Mouse (Mus musculus) left cerebral cortex, adult 8-10 months (tissue): ENCODE results near the gene Tenm2. TPM values are rescaled to one million over a fixed set of nuclear protein-coding genes. Genes with fewer than 3 reads are reported as not detected.

Experiments used
- DNase-seq, 2 experiments: peaks; one replicate each; pipeline ENCODE4 v3.0.0; 2022; ENCODE audit warnings: low spot score in 2 of 2
- total RNA-seq, 4 experiments: library from RNA; stranded (reverse); gene quantifications; 2 replicates each; pipeline ENCODE4 v1.2.4; 2022

Tenm2 gene
- total RNA-seq, 4 experiments from 2014 or later, result 89.1 to 98.1 (median 90.5) TPM

GRCm38 (mm10) chr11:36002900-36003299 lies 1232.9 kb downstream of the Tenm2 start:
- DNase-seq, result no peak

DNA sequence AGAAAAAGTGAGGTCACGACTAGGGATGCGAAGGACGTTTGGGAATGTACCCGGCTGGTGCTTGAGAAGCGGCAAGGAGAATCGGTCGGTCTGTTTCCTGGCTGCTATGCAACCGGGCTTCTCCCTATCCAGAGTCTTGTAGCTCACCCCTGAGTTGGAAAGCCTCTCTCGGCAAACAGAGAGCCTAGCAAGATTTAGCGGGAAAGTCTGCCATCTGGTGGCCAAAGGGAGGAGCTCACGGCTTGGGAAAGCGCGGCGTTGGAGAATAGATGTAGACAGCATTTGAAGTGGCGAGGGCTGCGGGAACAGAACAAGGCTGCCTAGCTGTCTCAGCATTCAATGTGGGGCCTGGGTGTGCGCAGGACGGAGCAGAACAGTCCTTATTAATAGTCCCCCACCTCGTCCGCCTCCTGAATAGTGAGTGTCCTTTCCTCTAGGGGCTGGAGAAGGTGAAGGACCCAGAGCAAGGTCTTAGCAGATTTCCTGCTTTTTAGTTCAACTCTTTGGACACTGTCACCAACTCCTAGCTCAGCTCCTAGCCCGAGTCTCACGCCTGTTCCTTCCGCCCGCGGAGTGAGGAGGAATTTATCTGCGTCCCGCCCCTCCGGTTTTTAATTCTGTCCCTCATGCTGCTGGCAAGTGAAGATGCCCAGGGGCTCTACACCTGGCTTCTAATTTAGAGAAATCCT lies 1234.3 kb downstream of the Tenm2 start:
- DNase-seq, result peak; percentile 80 to 94

- DNase-seq, result no peak
Measured at GRCm38 (mm10) chr11:36000585-36001281, 1235.0 kb downstream of the Tenm2 start.

- DNase-seq, result no peak
Measured at GRCm38 (mm10) chr11:36000038-36000437, 1235.7 kb downstream of the Tenm2 start.

DNA sequence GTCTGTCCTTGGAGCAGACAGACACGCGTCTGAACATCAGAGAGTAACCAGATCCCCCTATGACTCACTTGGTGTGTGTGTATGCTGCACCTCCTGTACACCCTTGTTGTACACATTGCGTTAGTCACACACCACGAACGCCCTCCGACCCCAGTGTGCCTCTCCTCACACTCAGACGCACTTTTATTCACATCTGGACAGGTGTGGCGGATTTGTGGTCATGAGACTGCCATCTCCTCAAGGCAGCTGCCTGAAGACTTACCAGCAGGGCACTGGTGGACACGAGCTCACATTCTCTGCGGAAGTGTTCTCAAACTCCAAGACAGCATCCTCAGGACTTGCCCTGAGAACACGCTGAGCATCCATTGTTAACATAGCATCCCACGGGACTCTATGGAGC lies 1237.7 kb downstream of the Tenm2 start:
- no peak for DNase-seq

DNA sequence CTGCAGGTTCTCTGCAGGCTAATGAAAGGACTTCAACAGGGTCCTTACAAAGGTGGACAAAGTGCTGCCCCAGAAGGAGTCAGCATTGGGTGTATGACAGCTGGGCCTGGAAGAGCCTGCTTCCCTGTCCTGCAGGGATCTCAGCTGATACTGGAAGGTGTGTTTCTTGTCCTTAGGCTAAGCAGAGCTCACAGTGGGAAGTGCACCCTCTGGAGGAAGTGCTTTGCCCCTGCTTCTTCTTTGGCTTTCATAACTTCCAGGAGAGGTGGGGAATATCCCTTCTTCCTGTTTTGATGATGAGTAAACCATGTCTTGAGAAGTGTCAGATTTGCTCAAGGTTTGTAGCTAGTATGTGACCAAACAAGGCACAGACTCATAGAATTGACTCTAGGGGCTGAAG lies 1240.5 kb downstream of the Tenm2 start:
- DNase-seq, result no peak

- DNase-seq, result peak in 1 of 2 experiments; percentile 75
Measured at GRCm38 (mm10) chr11:35991846-35992245, 1243.9 kb downstream of the Tenm2 start.

DNA sequence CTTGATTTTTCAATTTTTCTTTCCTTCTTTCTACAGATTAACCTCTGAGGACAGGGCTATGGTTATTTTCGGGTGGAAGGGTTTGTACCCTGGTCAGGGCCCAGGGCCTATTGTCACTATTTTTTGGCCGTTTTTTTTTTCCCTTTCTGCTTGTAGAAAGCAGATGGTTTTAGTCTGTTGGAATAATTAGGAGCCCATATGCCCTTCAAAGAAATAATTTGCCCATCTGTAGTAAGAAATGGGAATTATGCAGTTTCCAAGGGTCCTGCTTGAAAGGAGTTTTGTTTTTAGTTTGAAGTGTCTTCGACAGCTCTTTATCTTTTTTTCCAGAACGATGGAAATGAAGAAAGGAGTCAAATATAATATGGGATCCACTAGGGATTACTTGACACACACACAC lies 1245.8 kb downstream of the Tenm2 start:
- DNase-seq, result no peak

DNA sequence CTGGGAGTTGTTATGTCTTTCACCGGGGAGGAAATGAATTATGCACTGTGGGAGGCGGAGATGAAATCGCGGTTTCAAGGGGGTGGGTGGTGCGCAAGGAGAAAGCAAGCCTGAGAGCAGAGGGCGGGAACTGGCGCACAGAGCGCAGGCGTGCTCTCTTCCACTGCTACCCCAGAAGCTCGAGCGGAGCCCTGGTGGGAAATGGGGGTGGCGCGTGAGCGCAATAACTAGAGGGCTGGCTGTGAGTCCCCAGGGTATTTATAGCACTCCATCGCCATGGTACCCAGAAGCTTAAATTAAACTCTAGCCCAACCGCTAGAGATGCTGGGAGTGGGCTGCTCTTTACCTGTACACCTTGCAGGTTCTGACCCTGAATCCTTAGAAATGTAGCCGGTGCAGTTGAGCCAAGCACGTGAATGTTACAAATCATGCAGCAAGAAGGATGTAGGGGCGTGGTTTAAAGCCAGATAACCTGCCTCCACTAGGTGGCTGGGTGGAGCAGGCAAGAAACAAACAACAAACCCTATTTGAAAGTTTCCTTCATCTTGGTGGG lies 1249.8 kb downstream of the Tenm2 start:
- DNase-seq, result peak; percentile 69 to 92

DNA sequence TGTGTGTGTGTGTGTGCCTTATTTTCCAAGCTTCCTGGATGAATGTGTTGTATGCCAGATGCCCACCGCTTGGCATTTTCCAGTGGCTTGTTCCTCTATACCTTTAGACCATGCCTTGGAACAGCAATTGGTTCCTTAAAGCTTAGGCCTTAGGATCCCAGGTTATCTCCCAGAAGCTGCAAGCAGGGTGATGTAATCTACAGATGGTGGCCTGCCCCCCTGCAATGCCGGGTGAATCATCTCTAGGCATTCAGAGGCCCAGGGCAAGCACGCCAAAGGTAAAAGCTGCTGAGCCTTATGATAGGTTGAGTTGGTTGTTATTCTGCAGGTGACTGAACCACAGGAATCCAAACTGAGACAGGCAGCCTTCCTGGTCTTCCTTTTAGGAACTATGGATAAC lies 1253.0 kb downstream of the Tenm2 start:
- DNase-seq, result no peak

DNA sequence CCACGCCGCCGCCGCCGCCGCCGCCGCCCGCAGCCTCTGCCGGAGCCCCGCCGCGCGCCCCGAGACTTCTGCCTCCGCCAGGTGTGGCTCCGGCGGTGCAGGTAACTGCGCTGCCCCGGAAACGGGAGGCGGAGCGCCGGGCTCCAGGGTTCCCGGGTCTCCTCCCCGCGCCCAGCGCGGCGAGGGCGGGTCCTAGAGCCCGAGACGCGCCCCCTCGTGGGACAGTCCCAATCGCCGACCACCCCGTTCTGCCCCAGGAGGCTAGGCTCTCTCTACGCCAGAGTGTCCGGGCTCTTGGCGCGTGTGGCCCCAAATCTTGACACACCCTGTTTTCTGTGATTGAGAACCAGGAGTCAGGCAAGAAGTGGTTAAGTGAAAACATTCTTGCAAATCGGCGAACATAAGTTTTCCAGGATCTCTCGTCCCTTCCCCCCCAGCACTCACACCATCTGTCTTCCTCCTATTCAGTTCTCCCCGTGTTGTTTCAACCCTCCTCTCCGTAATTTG lies 1255.3 kb downstream of the Tenm2 start, which contains the start of gene Wwc1:
Gene Wwc1 (minus strand): TSS at position 117 of the 507 bp plus-strand sequence.
- peak; percentile 41 to 61 for DNase-seq

DNA sequence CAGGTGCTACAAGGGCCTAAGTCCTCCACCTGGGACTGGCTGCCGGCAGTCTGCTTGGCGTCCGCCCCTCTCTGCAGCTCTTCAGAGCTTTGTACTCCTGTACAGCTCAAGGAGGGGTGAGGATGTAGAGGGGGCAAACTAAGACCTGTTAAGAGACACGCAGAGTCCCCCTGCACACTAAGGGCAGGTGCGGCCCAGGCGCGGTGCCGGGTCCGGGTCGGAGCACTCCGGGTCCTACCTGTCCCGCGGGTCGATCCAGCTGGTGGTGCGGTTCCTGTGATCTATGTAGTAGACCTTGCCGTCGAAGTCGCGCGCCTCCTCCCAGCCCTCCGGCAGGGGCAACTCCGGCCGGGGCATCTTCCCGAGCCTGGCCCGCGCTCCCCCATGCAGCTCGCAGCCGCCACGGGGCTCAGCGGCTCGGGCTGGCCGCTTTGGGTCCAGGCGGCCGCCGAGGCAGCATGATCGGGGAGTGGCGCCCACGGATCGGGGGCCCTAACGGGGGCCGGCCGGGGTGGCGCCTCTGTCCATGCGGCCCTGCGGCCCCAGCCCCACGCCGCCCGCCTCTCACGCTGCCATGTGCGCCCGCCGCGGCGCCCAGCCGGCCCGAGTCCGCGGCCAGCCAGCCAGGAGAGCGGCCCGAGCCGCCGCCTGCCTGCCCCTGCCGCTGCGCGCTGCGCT lies 1255.9 kb downstream of the Tenm2 start:
- no peak for DNase-seq

GRCm38 (mm10) chr11:35979266-35979732 lies 1256.5 kb downstream of the Tenm2 start:
- DNase-seq, result no peak

DNA sequence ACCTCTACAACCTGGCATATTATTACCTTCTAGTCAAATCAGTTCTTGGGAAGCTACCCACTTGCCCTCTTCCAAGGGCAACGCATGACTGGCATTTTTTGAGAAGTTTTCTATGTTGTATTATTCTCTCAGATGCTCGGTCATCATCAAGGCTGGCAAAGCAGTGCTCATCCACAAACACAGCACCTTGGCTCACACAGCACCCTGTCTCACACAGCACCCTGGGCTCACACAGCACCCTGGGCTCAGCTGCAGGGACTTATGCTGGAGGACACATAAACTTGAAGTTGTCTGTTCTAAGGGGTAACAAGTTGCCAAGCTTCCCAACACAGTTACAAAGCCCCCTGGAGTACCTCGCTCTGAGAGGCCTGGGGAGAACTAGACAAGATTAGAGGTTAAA lies 1258.0 kb downstream of the Tenm2 start:
- no peak for DNase-seq

- no peak for DNase-seq
Measured at GRCm38 (mm10) chr11:35977096-35977495, 1258.7 kb downstream of the Tenm2 start.

- DNase-seq, result peak in 1 of 2 experiments; percentile 63
Measured at GRCm38 (mm10) chr11:35976482-35976881, 1259.3 kb downstream of the Tenm2 start.

DNA sequence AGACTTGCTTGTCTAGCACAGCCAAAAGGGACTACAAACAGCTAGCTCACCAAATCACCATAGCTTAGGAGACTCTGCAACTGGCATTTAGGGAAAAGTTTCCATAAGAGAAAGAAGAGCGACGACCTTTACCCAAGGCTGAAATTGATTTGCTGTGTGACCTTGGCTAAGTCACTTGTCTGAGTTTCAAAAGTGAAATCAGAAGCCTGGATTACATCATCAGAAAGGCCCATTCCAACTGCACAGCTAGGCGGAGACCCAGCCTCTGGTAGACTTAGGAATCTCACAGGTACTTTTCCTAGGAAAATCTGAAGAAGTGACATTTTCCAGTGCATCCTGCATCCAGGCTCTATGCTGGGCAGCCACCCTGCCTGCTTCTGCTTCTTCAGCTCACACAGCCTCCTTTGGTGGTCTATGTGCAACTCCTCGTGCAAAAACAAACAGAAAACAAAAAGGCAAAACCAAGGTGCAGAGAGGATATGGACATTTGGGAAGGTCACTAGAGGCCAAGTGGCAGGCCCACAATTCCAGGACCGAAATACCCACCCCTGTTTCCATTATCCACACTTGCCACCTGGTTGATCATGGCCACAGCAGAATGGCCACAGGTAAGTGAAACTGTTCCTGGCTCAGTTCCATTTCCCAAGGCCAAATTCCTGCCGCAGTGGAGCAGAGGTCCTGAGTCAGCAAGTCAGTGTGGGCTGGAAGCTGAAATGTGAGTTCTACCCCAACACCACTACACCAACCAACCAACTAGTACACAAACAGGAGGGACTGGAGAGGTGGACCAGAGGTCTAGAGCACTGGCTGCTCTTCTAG lies 1260.9 kb downstream of the Tenm2 start:
- no peak for DNase-seq

DNA sequence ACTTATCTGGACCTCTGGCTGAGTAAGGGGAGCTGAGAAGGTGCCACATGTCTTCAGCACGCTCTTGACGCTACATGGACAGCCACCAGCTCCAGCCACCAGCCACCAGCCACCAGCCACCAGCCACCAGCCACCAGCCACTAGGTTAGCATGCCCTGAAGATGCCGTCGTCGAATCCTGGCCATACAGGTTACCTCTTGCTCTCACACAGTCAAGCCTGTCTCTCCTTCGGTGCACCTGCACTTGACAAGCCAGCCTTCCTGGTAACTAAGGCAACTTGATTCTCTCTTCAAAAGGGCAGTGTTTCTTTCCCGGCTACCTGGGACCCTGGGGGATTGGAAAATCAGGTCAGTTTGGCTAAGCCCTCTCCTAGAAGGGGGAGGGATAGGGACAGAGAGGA lies 1262.6 kb downstream of the Tenm2 start:
- no peak for DNase-seq

DNA sequence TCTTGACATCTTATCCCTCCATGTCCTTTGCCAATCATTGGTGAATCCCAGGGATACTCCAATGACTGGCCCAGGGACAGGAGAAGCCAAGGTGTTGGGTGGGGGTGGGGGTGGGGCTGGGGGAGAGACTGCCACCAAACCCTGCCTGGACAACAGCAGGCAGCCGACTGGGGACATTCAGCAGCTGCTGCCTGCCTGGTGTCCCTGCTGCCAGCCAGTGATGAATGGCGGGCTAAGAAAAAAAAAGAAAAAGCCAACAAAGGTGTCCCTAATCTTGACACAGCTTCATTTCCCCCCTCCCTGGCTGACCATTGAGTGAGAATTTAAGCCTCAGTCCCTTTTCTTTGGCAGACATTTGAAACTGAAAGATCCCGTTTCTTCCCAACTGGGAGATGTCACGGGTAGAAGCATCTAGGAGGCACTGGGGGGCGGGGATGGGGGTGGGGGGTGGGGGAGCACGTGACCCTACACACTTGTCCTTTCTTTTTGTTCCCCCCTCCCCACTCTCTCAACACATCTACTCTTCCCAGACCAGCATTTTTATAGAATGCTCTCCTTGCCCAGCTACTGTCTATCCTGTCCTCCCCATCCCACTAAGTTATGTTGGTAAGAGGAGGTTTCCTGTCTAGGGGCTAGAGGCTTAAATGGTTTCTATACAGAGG lies 1263.4 kb downstream of the Tenm2 start:
- DNase-seq, result no peak
